In the genomic region with DNA sequence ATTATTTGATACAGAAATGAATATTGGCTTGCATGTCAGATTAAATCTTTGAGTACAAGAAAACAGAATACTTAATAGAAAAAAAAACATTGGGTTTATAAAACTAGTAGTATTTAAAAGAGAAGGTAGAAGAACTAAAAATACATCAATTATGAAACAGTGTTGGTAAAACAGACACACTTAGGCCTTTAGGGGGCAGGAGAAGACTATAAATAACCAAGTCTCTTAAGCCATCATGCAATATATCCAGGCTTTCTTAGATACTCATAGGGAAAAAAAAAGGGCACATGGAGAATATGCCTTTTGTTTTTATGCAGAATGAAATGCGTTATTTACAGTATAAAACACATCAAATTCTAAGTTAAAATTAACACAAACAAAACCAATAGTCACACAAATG, we compare ENCODE assay signal across 9 mouse cellular contexts.
DNase-seq lines count a peak whose midpoint lies in the region; ATAC-seq and TF ChIP-seq lines count a peak whose summit lies in the region.
"Had no signal": no experiment of that assay in that cellular context is flagged by ENCODE, and none has a peak within 500 bp of the region (broad histone marks: within the 10 kb centered on the region; RNA-seq: fewer than 3 reads in every experiment).

No protein-coding gene starts in this region.

- 65% methylated on average over 1 of the region's 1 CpGs for WGBS in midbrain, postnatal 0 days

- H3K4me3 ChIP-seq in layer of hippocampus, adult 2 months = no peak overlapping the region
- H3K4me3 ChIP-seq in midbrain, postnatal 0 days (ENCODE audit: low read depth, low read length) = no peak overlapping the region
- H3K4me3 ChIP-seq: megakaryocyte, embryonic 14.5 days had no signal

- peak overlapping the region; percentile 48; the same call in 1 of the 2 replicates for H3K27ac ChIP-seq in layer of hippocampus, adult 2 months
- H3K27ac ChIP-seq in midbrain, postnatal 0 days (ENCODE audit: low read depth, low read length) = no peak overlapping the region

- no peaks in the 10 kb centered on the region for H3K4me1 ChIP-seq in midbrain, postnatal 0 days (ENCODE audit: insufficient read depth, low read length)
- H3K4me1 ChIP-seq: megakaryocyte, embryonic 14.5 days had no signal

- no peaks in the 10 kb centered on the region for H3K27me3 ChIP-seq in midbrain, postnatal 0 days (ENCODE audit: insufficient read depth, low read length)
- H3K27me3 ChIP-seq: megakaryocyte, embryonic 14.5 days had no signal

- H3K36me3 ChIP-seq in midbrain, postnatal 0 days (ENCODE audit: insufficient read depth, low read length) = no peaks in the 10 kb centered on the region

- peak; percentile 65; the same call in 1 of the 2 replicates for ATAC-seq in midbrain, postnatal 0 days (ENCODE audit: low FRiP score)
- ATAC-seq in erythroblast, adult 5-6 weeks (replicated peaks; ENCODE audit: low FRiP score, poor library complexity, severe bottlenecking) = no peak

- no peak overlapping the region for H3K9ac ChIP-seq in midbrain, postnatal 0 days (replicated peaks; ENCODE audit: low read length, poor library complexity, severe bottlenecking)

- H3K4me2 ChIP-seq in midbrain, postnatal 0 days (ENCODE audit: low read depth, low read length, poor library complexity, severe bottlenecking) = no peak overlapping the region

- H3K9me3 ChIP-seq in midbrain, postnatal 0 days (ENCODE audit: low read length) = no peaks in the 10 kb centered on the region
- H3K9me3 ChIP-seq: megakaryocyte, embryonic 14.5 days had no signal

- TF ChIP-seq CTCF in layer of hippocampus, adult 2 months (conservative IDR thresholded peaks at IDR 0.05) = peak; percentile 78
- peak; percentile 73 for TF ChIP-seq CTCF in midbrain, postnatal 0 days (IDR thresholded peaks at IDR 0.05)

- DNase-seq in cerebellum, postnatal 10 days = peak; percentile 22 to 61
- DNase-seq in cerebellum, adult 18-20 months = no peak
- DNase-seq in layer of hippocampus, adult 2 months (ENCODE audit: low spot score in 2 of 2) = peak in 1 of 2 experiments; percentile 21
- DNase-seq in layer of hippocampus, postnatal 25 days (ENCODE audit: extremely low spot score in 1 of 2, low spot score in 1 of 2) = no peak
- DNase-seq in embryo, embryonic 10.5 days (ENCODE audit: low spot score) = peak; percentile 56
- DNase-seq in midbrain, postnatal 0 days (ENCODE audit: low spot score) = peak; percentile 79
- no peak for DNase-seq in adrenal gland, adult 2 months

Comparison
In these comparisons a context has a peak if more than half of its experiments do, and no peak if none do; other contexts are left out.
1. DNase-seq: peak in cerebellum, postnatal 10 days (2 of 2), embryo, embryonic 10.5 days (single experiment) and midbrain, postnatal 0 days (single experiment); none in cerebellum, adult 18-20 months (0 of 2), layer of hippocampus, postnatal 25 days (0 of 2) and adrenal gland, adult 2 months (single experiment).